Mouse (Mus musculus) heart, adult 8-10 months (tissue): Measurements from ENCODE around the gene Swsap1. TPM values are rescaled to one million over a fixed set of nuclear protein-coding genes. Genes with fewer than 3 reads are reported as not detected.

Source experiments
- DNase-seq: peaks from one replicate; pipeline ENCODE4 v3.0.0; 2022; ENCODE audit warnings: low spot score
- total RNA-seq, 4 experiments: library from RNA; stranded (reverse); gene quantifications; 2 replicates each; pipeline ENCODE4 v1.2.4; 2022

The Swsap1 gene
- total RNA-seq, 4 experiments from 2014 or later, result 8.5 to 8.9 (median 8.7) TPM

- no peak for DNase-seq
Observed at GRCm38 (mm10) chr9:22004546-22004945, 49.0 kb downstream of the Swsap1 start.

Other genes starting within 250 kb of the Swsap1 start
- 1 to 10 TPM; 2.3 to 3.8 (median 3.0) TPM for gene Ldlr, start 232.3 kb upstream of the Swsap1 start, total RNA-seq
- gene Spc24, start 195.5 kb upstream of the Swsap1 start, total RNA-seq, result 1 to 10 TPM; 5.6 to 8.6 (median 7.7) TPM
- 10 to 100 TPM; 64.2 to 67.2 (median 65.6) TPM for gene Kank2, start 157.0 kb upstream of the Swsap1 start, total RNA-seq
- under 1 TPM in 1 of 4 experiments, not detected in 3; 0.38 TPM for gene Angptl8, start 120.2 kb upstream of the Swsap1 start, total RNA-seq
- gene Dock6, start 103.1 kb upstream of the Swsap1 start, total RNA-seq, result 10 to 100 TPM; 27.3 to 35.7 (median 30.7) TPM
- 10 to 100 TPM; 13.2 to 16.4 (median 15.4) TPM for gene Rab3d, start 37.6 kb upstream of the Swsap1 start, total RNA-seq
- gene Ccdc159, start 28.3 kb upstream of the Swsap1 start, total RNA-seq, result 1 to 10 TPM; 4.9 to 7.4 (median 5.6) TPM
- gene Tmem205, start 28.2 kb upstream of the Swsap1 start, total RNA-seq, result 10 to 100 TPM; 80.1 to 91.4 (median 86.9) TPM
- gene Plppr2, start 18.7 kb upstream of the Swsap1 start, total RNA-seq, result 1 to 10 TPM; 2.1 to 3.8 (median 3.2) TPM
- gene Epor, start 7.8 kb downstream of the Swsap1 start, total RNA-seq, result 1 to 10 TPM; 1.6 to 2.9 (median 2.3) TPM
- 1 to 10 TPM; 4.1 to 5.9 (median 4.3) TPM for gene Rgl3, start 33.7 kb downstream of the Swsap1 start, total RNA-seq
- gene Ccdc151, start 46.9 kb downstream of the Swsap1 start, total RNA-seq, result not detected
- 10 to 100 TPM; 61.9 to 67.3 (median 65.5) TPM for gene Prkcsh, start 47.1 kb downstream of the Swsap1 start, total RNA-seq
- under 1 TPM; 0.08 to 0.25 (median 0.11) TPM for gene Elavl3, start 96.3 kb downstream of the Swsap1 start, total RNA-seq
- under 1 TPM in 1 of 4 experiments, not detected in 3; 0.66 TPM for gene Gm49318, start 115.5 kb downstream of the Swsap1 start, total RNA-seq
- 1 to 10 TPM; 3.0 to 5.0 (median 4.7) TPM for gene Zfp653, start 115.6 kb downstream of the Swsap1 start, total RNA-seq
- 100 to 1,000 TPM; 101 to 109 (median 106) TPM for gene Ecsit, start 129.7 kb downstream of the Swsap1 start, total RNA-seq
- gene Cnn1, start 143.5 kb downstream of the Swsap1 start, total RNA-seq, result 1 to 10 TPM; 3.4 to 8.7 (median 6.1) TPM
- 10 to 100 TPM; 34.9 to 42.6 (median 39.3) TPM for gene Elof1, start 161.4 kb downstream of the Swsap1 start, total RNA-seq
- 1 to 10 TPM in 3 of 4 experiments, under 1 TPM in 1; 0.98 to 1.6 (median 1.2) TPM for gene Acp5, start 180.0 kb downstream of the Swsap1 start, total RNA-seq
- gene Pigyl, start 201.1 kb downstream of the Swsap1 start, total RNA-seq, result 10 to 100 TPM; 48.6 to 53.6 (median 50.1) TPM
- gene Zfp872, start 232.3 kb downstream of the Swsap1 start, total RNA-seq, result under 1 TPM in 3 of 4 experiments, not detected in 1; 0.09 to 0.16 (median 0.16) TPM